In genomic region chr5:15024316-15024715, GRCm38 (mm10) we compare ENCODE assay signal across 25 mouse cellular contexts. TPM values are rescaled to one million over a fixed set of nuclear protein-coding genes. Genes with fewer than 3 reads are reported as not detected.
"Had no signal": no experiment of that assay in that cellular context is flagged by ENCODE, and none has a peak within 500 bp of the region (broad histone marks: within the 10 kb centered on the region; RNA-seq: fewer than 3 reads in every experiment).

No protein-coding gene starts in this region.

RNA-seq across cellular contexts. Expression of gene Gm17019, which starts 8.5 kb away (rescaled TPM):
- total RNA-seq: layer of hippocampus, adult 8-10 months; layer of hippocampus, postnatal 10 days; layer of hippocampus, postnatal 36 days; left cerebral cortex, adult 2 months; left cerebral cortex, postnatal 10 days; left cerebral cortex, postnatal 36 days; megakaryocyte progenitor cell, adult 5-6 weeks; megakaryocyte-erythroid progenitor cell, adult 5-6 weeks; midbrain, postnatal 0 days had no signal
- polyA plus RNA-seq: kidney, embryonic 14.5 days; kidney, postnatal 0 days; limb, embryonic 11.5 days; limb, embryonic 14.5 days; liver, embryonic 11.5 days; liver, embryonic 15.5 days; lung, adult 2 months; lung, embryonic 16.5 days; midbrain, embryonic 11.5 days; midbrain, embryonic 14.5 days; midbrain, postnatal 0 days; neural tube, embryonic 11.5 days; neural tube, embryonic 14.5 days; small intestine, adult 2 months; spleen, adult 2 months; stomach, embryonic 16.5 days; urinary bladder, adult 2 months had no signal

RNA-seq across cellular contexts. Expression of gene Gm10354, which starts 45.6 kb away (rescaled TPM):
- total RNA-seq: layer of hippocampus, adult 8-10 months; layer of hippocampus, postnatal 10 days; layer of hippocampus, postnatal 36 days; left cerebral cortex, adult 2 months; left cerebral cortex, postnatal 10 days; left cerebral cortex, postnatal 36 days; megakaryocyte progenitor cell, adult 5-6 weeks; megakaryocyte-erythroid progenitor cell, adult 5-6 weeks; midbrain, postnatal 0 days had no signal
- polyA plus RNA-seq: kidney, embryonic 14.5 days; kidney, postnatal 0 days; limb, embryonic 11.5 days; limb, embryonic 14.5 days; liver, embryonic 11.5 days; liver, embryonic 15.5 days; lung, adult 2 months; lung, embryonic 16.5 days; midbrain, embryonic 11.5 days; midbrain, embryonic 14.5 days; midbrain, postnatal 0 days; neural tube, embryonic 11.5 days; neural tube, embryonic 14.5 days; small intestine, adult 2 months; spleen, adult 2 months; stomach, embryonic 16.5 days; urinary bladder, adult 2 months had no signal
